ENCODE assay signal across 20 mouse cellular contexts in genomic region chr1:180220791-180221542, GRCm38 (mm10).
"Had no signal": no experiment of that assay in that cellular context is flagged by ENCODE, and none has a peak within 500 bp of the region (broad histone marks: within the 10 kb centered on the region; RNA-seq: fewer than 3 reads in every experiment).

No protein-coding gene starts in this region.

- DNase-seq: kidney, adult 2 months; kidney, postnatal 10 days; left cerebral cortex, postnatal 4 days; lung, adult 18-20 months; lung, postnatal 10 days; lung, postnatal 36 days; right cerebral cortex, adult 18-20 months; right cerebral cortex, postnatal 14 days; right cerebral cortex, postnatal 4 days; spleen, adult 18-20 months; thymus, postnatal 25 days had no signal

- H3K36me3 ChIP-seq: kidney, embryonic 15.5 days; limb, embryonic 12.5 days; limb, embryonic 15.5 days; lung, embryonic 15.5 days; midbrain, embryonic 12.5 days; midbrain, embryonic 15.5 days; neural tube, embryonic 12.5 days; neural tube, embryonic 15.5 days; stomach, embryonic 15.5 days had no signal

- H3K4me3 ChIP-seq: kidney, embryonic 15.5 days; limb, embryonic 12.5 days; limb, embryonic 15.5 days; lung, embryonic 15.5 days; midbrain, embryonic 12.5 days; midbrain, embryonic 15.5 days; neural tube, embryonic 12.5 days; neural tube, embryonic 15.5 days; stomach, embryonic 15.5 days had no signal

- H3K4me1 ChIP-seq: lung, embryonic 15.5 days; neural tube, embryonic 12.5 days; stomach, embryonic 15.5 days had no signal

- H3K9me3 ChIP-seq: limb, embryonic 12.5 days; limb, embryonic 15.5 days; lung, embryonic 15.5 days; midbrain, embryonic 12.5 days; midbrain, embryonic 15.5 days; neural tube, embryonic 12.5 days; neural tube, embryonic 15.5 days; stomach, embryonic 15.5 days had no signal

- H3K27me3 ChIP-seq: kidney, embryonic 15.5 days; limb, embryonic 12.5 days; limb, embryonic 15.5 days; lung, embryonic 15.5 days; midbrain, embryonic 12.5 days; midbrain, embryonic 15.5 days; neural tube, embryonic 12.5 days; neural tube, embryonic 15.5 days; stomach, embryonic 15.5 days had no signal

- ATAC-seq: midbrain, embryonic 15.5 days had no signal
